Mouse (Mus musculus): ENCODE measurements around the gene Znhit1. TPM values are rescaled to one million over a fixed set of nuclear protein-coding genes. Genes with fewer than 3 reads are reported as not detected.

Znhit1 gene
- total and polyA plus RNA-seq, 2 experiments from 2014 or later, result 85.4 to 153 TPM

GRCm38 (mm10) chr5:137030416-137030810, 42.6 kb upstream of the Znhit1 start:
- WGBS, result 7% methylated on average over 22 of the region's 22 CpGs
- H3K4me2 ChIP-seq (ENCODE audit: low read depth, low read length, poor library complexity, severe bottlenecking), result peak overlapping the region; percentile 95
- ATAC-seq (ENCODE audit: low FRiP score) (no peak), DNase-seq (ENCODE audit: low spot score) (no peak)
- H3K9ac ChIP-seq (replicated peaks; ENCODE audit: low read length, poor library complexity, severe bottlenecking), result peak overlapping the region; percentile 74
- peaks cover 5% of the 10 kb centered on the region; the same call in 1 of the 2 replicates for H3K36me3 ChIP-seq (ENCODE audit: insufficient read depth, low read length)
- H3K4me3 ChIP-seq (ENCODE audit: low read depth, low read length), result peak overlapping the region; percentile 58
- H3K4me1 ChIP-seq (ENCODE audit: insufficient read depth, low read length), result peaks cover 4% of the 10 kb centered on the region; the same call in 1 of the 2 replicates
- H3K27ac ChIP-seq (ENCODE audit: low read depth, low read length), result peak overlapping the region; percentile 90; the same call in 1 of the 2 replicates
- no peaks in the 10 kb centered on the region for H3K9me3 ChIP-seq (ENCODE audit: low read length)
- peaks cover 27% of the 10 kb centered on the region for H3K27me3 ChIP-seq (ENCODE audit: insufficient read depth, low read length)
- no peak for TF ChIP-seq CTCF (IDR thresholded peaks at IDR 0.05)

GRCm38 (mm10) chr5:137029643-137030415, 42.0 kb upstream of the Znhit1 start:
- peaks cover 27% of the 10 kb centered on the region for H3K27me3 ChIP-seq (ENCODE audit: insufficient read depth, low read length)
- peak overlapping the region; percentile 74 for H3K9ac ChIP-seq (replicated peaks; ENCODE audit: low read length, poor library complexity, severe bottlenecking)
- H3K36me3 ChIP-seq (ENCODE audit: insufficient read depth, low read length), result peaks cover 1% of the 10 kb centered on the region; the same call in 1 of the 2 replicates
- H3K27ac ChIP-seq (ENCODE audit: low read depth, low read length), result peak overlapping the region; percentile 90
- peak; percentile 98 for DNase-seq (ENCODE audit: low spot score)
- peak overlapping the region; percentile 95 for H3K4me2 ChIP-seq (ENCODE audit: low read depth, low read length, poor library complexity, severe bottlenecking)
- no peaks in the 10 kb centered on the region for H3K9me3 ChIP-seq (ENCODE audit: low read length)
- peak overlapping the region; percentile 58 for H3K4me3 ChIP-seq (ENCODE audit: low read depth, low read length)
- WGBS, result under 1% methylated on average over 52 of the region's 52 CpGs
- H3K4me1 ChIP-seq (ENCODE audit: insufficient read depth, low read length), result peaks cover 4% of the 10 kb centered on the region; the same call in 1 of the 2 replicates
- no peak for TF ChIP-seq CTCF (IDR thresholded peaks at IDR 0.05)
- peak; percentile 81 for ATAC-seq (ENCODE audit: low FRiP score)

GRCm38 (mm10) chr5:137029273-137029585, 41.4 kb upstream of the Znhit1 start:
- H3K36me3 ChIP-seq (ENCODE audit: insufficient read depth, low read length), result no peaks in the 10 kb centered on the region
- no peaks in the 10 kb centered on the region for H3K9me3 ChIP-seq (ENCODE audit: low read length)
- WGBS, result 2% methylated on average over 8 of the region's 8 CpGs
- peak overlapping the region; percentile 95 for H3K4me2 ChIP-seq (ENCODE audit: low read depth, low read length, poor library complexity, severe bottlenecking)
- H3K4me1 ChIP-seq (ENCODE audit: insufficient read depth, low read length), result peaks cover 4% of the 10 kb centered on the region; the same call in 1 of the 2 replicates
- peak overlapping the region; percentile 90 for H3K27ac ChIP-seq (ENCODE audit: low read depth, low read length)
- peak overlapping the region; percentile 74 for H3K9ac ChIP-seq (replicated peaks; ENCODE audit: low read length, poor library complexity, severe bottlenecking)
- DNase-seq (ENCODE audit: low spot score) (no peak), ATAC-seq (ENCODE audit: low FRiP score) (peak; percentile 50)
- peak overlapping the region; percentile 58 for H3K4me3 ChIP-seq (ENCODE audit: low read depth, low read length)
- TF ChIP-seq CTCF (IDR thresholded peaks at IDR 0.05), result no peak
- peaks cover 27% of the 10 kb centered on the region for H3K27me3 ChIP-seq (ENCODE audit: insufficient read depth, low read length)

- peak; percentile 81 for DNase-seq (ENCODE audit: low spot score)
- Histone ChIP-seq H3K4me2 (ENCODE audit: low read depth, low read length, poor library complexity, severe bottlenecking) (peak overlapping the region; percentile 95), H3K27me3 (ENCODE audit: insufficient read depth, low read length) (peaks cover 27% of the 10 kb centered on the region), H3K36me3 (ENCODE audit: insufficient read depth, low read length) (no peaks in the 10 kb centered on the region), H3K4me3 (ENCODE audit: low read depth, low read length) (peak overlapping the region; percentile 58), H3K27ac (ENCODE audit: low read depth, low read length) (peak overlapping the region; percentile 90), H3K9me3 (ENCODE audit: low read length) (no peaks in the 10 kb centered on the region), H3K4me1 (ENCODE audit: insufficient read depth, low read length) (peaks cover 4% of the 10 kb centered on the region; the same call in 1 of the 2 replicates), H3K9ac (replicated peaks; ENCODE audit: low read length, poor library complexity, severe bottlenecking) (peak overlapping the region; percentile 74)
- TF ChIP-seq CTCF (IDR thresholded peaks at IDR 0.05), result no peak
- ATAC-seq (ENCODE audit: low FRiP score), result peak; percentile 28
- 4% methylated on average over 24 of the region's 29 CpGs for WGBS
Measured at GRCm38 (mm10) chr5:137028561-137029272, 40.9 kb upstream of the Znhit1 start.

- ATAC-seq (ENCODE audit: low FRiP score) (no peak), DNase-seq (ENCODE audit: low spot score) (no peak)
- Histone ChIP-seq H3K4me2 (ENCODE audit: low read depth, low read length, poor library complexity, severe bottlenecking) (peak within 1 kb of the TSS; percentile 49), H3K9ac (replicated peaks; ENCODE audit: low read length, poor library complexity, severe bottlenecking) (peak within 1 kb of the TSS; percentile 24; the same call in 1 of the 2 replicates), H3K27ac (ENCODE audit: low read depth, low read length) (no peak within 1 kb of the TSS), H3K9me3 (ENCODE audit: low read length) (no peaks in the 10 kb centered on the region), H3K27me3 (ENCODE audit: insufficient read depth, low read length) (peaks cover 27% of the 10 kb centered on the region), H3K4me3 (ENCODE audit: low read depth, low read length) (peak within 1 kb of the TSS; percentile 36), H3K36me3 (ENCODE audit: insufficient read depth, low read length) (no peaks in the 10 kb centered on the region), H3K4me1 (ENCODE audit: insufficient read depth, low read length) (no peaks in the 10 kb centered on the region)
- WGBS, result 29% methylated on average over 4 of the region's 4 CpGs
- TF ChIP-seq CTCF (IDR thresholded peaks at IDR 0.05), result no peak
Measured at GRCm38 (mm10) chr5:137026092-137026491, 38.3 kb upstream of the Znhit1 start, which contains the start of gene Vgf. TSS of gene Vgf (plus strand) at chr5:137026392.

Data from midbrain, postnatal 0 days (tissue).